Mouse (Mus musculus) layer of hippocampus, adult 9-11 months (tissue): ENCODE data around the gene Cirbp.

Experiments used
- DNase-seq: peaks from one replicate; pipeline ENCODE4 v3.0.0; 2022

Cirbp gene

DNA sequence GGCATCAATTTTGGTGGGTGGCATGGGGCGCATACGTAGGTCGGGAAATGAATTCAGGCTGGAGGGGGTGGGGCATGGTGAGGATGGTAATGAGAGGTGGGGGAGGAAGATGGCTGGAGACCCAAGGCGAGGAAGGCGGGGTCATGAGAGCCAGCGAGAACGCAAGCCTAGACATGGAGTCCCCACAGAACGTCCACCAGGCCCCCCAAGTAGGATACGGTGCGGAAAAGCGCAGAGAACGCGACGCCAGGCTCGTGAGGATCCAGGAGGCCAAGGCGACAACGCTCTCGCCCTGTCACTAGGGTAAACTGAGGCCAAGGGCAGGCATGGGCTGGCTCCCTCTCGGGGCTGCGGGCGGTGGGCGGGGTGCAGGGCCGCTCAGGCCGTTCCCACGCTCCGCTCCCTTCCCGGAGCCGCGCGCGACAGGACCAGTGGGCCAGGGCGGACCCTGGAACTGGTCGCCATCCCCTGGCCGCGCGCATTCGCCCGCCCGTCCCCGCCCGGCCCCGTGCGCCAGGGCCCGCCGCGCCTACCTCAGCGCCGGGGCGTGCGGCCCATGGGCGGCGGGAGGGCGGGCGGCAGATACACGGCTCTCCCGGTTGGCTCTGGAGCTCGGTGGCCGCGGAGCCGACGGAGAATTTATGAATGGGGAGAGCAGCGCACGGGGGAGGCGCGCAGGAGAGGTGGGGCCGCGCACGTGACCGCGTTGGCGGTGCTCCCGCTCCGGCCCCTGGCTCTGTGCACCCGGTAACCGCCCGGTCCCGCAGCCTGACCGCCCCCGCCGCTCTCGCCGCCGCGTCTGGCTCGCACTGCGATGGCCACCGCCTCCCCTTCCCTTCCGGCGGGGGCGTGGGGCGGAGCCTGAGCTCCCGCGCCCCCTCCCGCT is 27.0 kb upstream of the Cirbp start, which contains the start of gene Atp5d:
Gene Atp5d, plus strand, starts transcription at position 80 of the 886 bp plus-strand sequence.
- peak; percentile 74 for DNase-seq

DNA sequence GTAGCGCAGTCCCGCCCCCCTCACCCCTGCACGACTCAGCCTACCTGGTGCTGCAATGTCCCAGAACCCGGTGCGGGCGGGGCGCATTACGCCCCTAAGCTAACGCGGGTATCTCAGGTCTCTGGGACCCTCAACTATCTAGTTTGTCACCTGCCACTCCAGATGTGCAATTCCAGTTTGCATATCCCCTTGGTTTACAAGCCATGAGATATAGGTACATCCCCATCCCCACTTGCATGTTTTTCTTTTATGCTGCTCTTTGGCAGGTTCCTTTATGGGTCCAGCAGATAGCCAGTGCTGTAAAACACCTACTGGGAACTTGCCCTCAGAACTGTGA is 26.4 kb upstream of the Cirbp start:
- no peak for DNase-seq

DNA sequence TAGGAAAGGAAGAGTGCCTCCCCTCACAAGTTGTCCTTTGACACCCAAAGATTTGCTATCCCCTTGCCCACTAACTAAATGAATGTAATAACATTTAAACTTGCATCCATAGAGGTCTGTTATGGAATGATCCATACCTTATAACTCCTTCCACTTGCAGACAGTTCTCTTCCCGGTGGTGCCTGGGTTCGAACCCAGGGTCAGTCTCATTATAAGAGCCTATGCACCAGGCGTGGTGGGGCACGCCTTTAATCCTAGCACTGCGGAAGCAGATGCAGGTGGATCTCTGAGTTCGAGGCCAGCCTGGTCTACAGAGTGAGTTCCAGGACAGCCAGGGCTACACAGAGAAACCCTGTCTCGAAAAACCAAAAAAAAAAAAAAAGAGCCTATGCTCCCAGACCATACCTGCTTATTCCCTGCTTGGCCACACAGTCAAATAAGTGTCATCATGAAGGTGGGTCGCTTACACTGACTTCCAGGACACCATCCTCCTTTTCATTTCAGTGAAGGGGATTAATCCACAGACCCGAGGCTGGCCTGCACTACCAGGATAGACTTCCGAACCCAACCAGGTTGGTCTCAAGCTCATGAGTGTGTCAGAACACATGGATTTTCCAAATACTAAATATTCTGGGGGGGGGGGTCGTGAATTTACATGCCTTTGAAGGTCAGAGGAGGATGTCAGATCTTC is 25.7 kb upstream of the Cirbp start:
- no peak for DNase-seq

DNA sequence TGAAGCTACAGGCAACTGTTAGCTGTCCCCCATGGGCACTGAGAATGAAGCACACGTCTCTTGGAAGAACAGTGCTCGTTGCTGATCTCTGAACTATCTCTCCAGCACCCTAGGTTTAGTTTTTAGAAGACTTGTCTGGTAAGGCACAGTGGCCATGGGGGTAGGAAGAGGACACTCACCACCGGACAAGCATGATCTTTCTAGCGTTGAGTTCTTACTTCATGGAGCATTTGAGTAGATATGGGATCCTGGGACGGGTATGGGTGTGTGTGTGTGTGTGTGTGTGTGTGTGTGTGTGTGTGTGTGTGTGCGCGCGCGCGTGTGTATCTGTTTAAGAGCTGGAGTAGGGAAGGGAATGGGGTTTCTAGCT is 25.1 kb upstream of the Cirbp start, which contains the start of gene Cbarp:
Gene Cbarp, minus strand, starts transcription at position 170 of the 370 bp plus-strand sequence.
- no peak for DNase-seq

DNA sequence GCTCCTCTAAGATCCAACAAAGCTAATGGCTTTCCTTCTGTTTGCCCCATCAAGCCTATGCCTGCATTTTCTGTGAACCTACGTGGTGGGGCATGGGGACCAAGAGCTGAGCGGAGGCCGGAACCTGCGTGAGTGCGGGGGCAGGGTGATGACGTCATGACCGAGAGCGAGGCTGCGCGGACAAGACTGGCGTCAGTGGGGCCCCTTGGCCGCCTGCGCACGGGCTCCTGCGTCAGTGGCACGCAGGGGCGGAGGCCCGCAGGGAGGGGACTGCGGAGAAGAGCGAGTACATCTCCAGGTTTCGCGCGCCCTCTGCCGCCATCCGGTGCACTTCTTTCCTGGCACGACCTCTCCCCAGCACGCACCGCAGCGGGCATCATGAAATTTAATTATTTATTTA is 24.5 kb upstream of the Cirbp start:
- peak; percentile 98 for DNase-seq

DNA sequence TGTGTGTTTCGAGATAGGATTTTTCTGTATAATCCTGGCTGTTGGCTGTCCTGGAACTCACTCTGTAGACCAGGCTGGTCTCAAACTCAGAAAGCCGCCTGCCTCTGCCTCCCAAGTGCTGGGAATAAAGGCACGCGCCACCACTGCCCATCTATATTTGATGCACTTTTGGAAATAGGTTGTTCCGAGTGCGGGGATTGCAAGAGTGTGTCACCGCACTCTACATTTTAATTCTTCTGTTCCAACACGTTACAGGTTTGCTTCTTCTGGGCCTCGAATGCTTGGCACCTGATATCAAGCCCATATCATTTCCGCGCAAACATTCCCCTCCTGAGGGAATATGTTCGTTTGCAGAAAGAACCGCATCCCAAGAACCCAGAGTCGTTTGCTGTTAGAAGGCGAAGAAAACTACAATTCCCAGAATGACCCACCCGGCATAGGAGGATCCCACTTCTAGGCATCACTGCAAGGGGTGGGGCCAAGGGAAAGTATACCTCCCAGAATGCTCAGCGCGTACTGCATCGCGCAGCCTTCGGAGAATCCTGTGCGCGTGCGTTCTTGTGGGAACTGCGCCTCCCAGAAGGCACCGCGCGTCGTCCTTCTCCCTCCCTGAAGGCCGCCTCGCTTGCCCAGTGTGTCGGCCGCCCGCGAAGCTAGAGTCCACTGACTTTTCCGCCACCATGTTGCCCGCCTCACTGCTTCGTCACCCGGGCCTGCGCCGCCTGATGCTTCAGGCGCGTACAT is 23.8 kb upstream of the Cirbp start:
- DNase-seq, result peak; percentile 97

DNA sequence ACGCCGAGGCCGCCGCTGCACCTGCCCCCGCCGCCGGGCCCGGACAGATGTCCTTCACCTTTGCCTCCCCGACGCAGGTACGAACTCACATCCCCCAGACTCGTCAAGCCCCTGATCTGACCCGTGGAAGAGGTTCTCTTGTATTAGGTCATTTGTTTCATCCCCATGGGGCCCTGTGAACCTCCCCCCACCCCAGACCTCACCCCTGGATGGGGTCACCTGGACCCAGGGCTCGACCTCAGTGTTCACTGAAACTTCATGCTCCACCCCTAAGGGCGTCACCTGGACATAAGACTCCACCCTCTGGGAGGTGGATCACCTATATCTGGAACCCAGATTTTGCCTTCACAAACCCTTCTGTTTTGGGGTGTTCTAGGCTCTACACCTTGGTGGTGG is 23.3 kb upstream of the Cirbp start:
- no peak for DNase-seq

DNA sequence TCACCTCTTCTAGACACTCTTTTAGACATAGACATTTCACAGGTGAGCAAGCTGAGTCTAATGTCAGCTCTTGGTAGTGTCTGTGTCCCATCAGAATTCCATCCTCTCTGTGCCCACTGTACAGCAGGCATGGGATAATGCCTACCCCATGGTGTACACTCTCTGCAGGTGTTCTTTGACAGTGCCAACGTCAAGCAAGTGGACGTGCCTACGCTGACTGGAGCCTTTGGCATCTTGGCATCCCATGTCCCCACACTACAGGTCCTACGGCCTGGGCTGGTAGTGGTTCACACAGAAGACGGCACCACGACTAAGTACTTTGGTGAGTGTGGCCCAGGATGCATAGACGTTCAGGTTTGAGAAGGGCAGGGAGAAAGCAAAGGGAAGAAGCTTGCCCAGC is 22.1 kb upstream of the Cirbp start:
- DNase-seq, result no peak

DNA sequence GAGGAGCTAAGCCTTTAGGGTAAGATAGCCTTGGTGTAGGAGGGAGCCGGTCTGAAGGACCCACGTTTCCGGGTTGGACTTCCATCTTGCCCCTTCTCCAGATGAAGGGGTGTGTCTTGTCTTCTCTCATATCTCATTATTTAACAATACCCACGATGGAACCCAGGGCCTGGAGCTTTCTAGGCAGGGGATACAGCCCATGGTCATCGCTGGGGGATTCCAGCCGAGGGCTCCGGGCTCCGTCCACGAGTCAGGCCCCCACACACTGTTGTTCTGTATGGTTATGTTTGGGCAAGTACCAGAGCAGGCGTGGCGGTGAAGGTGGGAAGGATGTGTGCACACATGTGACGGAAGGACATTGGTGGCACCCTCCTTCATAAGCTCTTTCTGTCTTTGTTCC is 21.6 kb upstream of the Cirbp start:
- DNase-seq, result peak; percentile 28

DNA sequence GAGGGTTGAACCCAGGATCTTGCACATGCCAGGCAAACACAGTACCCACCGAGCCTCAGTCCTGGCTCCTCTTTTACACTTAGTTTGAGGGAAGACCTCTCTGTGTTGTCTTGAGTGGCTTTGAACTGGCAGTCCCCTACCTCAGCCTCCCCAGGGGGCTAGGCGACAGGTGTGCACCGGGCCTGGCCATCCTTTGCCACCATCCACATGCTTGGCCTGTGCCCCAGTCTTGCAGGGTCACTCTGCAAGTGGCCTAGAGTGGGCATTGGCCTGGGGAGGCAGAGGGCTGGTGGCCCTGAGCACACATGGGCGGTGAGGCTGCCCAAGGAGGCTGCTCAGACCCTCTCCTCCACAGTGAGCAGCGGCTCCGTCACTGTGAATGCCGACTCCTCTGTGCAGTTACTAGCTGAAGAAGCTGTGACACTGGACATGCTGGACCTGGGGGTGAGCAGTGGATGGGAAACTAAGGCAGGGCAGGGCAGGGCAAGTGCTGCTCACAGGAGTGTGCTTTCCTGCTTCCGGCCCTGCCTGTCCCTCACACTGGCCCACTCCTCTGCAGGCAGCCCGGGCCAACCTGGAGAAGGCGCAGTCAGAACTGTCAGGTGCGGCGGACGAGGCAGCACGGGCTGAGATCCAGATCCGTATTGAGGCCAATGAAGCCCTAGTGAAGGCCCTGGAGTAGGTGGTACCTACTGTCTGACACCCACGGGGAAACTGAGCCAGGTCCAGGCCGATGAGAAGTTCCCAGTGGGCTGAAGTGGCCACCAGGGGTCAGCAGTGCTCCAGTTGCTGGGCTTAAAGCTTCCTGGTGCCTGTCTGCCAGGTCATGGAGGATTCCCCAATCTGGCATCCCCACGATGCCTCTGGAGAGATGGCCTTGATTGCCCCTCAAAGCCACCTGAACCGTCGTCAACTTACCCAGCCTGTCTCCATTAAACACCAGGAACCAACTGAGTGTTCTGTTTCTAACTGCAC is 20.6 kb upstream of the Cirbp start:
- peak; percentile 66 for DNase-seq

DNA sequence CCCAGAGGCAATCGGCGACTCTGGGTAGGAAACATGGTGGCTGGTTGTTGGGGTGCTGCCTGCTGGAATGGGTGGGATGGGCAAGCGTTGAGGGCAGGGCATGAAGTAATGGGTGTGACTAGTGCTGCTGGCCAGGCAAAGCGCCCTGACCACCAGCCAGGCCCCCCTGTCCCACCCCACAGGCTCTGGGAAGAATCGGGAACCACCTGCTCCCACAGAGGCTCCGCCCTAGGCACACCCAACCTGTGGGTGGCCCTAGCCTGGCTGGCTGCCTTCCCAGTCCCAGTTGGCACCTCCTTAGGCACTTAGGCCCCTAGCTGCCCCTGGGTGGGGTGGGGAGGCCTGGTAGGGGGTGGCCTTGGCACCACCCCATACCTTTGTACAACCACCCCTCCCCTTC is 19.9 kb upstream of the Cirbp start:
- DNase-seq, result peak; percentile 34

DNA sequence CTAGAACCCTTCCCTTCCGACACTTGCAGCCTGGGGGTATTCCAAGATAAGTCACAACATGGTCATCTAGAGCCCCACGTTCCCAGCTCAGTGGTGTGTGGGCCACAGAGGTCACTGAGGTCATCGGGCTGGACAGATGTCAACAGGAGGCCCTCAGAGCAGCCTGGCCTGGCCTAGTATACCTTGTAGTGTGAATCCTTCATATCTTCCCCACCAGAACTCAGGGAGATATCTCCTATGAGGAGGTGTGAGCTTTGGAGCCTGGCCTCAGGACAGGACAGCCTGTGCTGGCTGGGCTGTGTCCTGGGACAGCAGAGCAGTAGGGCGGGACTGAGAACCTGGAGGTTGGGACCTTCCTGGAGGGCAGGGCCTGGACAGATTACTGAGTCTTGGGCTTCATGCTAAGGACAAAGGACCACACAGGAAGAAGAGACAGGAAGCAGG is 19.2 kb upstream of the Cirbp start:
- DNase-seq, result peak; percentile 49

DNA sequence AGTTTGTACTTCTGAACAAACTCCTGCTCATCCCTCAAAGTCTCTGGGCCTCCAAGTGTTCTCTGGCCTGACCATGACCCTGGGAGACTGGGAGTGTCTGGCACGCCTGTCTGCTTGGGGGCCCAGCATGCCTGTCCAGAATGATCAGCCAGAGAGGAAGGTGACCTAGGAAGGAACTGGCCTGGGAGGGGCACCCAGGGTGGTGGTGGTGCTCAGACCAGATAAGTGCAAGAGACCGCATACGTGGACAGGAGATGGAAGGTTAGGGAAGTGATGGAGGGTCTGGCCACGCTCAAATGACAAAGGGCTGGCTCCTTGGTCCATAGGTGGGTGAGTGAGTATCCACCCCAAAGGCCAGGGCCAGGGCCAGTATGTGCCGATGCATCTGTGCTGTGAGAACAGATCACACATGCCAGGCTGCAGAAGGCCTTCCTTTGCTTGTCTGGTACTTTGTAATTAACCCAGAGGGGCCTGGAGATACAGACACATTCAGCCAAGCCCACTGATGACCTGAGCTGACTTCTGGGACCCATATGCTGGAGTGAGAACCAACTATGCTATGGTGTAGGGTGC is 18.6 kb upstream of the Cirbp start:
- DNase-seq, result peak; percentile 47

DNA sequence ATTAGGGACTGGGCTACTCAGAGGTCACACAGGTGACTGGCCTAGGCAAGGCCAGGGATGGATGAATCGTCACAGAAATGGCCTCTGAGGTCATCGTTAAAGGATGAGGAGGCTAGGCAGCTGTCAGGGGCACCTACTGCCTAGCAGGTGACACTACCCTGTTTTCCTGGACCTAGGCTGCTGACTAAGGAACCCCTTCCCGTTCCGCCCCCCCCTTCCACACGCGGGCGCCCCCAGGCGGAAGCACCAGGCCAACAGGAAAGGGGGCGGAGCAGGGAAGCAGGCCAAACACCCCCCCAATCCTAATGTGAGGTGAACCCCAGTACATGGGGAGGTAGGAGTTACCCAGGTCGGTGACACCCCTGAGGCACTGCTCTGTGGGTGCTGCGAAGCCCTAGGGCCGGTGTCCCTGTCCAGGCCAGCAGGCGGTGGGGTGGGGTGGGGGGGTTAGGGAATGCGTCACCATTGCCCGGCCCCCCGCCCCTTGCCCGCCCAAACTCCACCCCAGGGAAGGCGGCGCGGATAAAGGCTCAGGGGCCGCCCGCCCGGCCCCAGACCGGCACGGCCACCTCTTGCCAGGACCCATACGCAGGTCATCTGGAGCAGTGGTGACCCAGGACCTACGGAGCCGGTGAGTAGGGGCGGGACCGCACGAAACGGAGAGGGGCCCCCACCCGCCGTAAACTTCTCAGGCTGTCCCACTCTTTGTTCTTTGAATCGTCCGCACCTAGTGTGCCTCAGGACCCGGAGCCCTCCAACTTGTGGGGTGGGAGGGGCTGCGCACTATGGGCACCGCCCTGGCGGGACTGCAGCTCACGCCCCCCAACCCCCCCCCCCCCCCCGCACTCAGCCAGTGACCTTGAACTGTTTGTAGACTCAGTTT is 17.8 kb upstream of the Cirbp start, which contains the start of gene Midn:
Gene Midn, plus strand, starts transcription at position 554 of the 883 bp plus-strand sequence.
- peak; percentile 73 for DNase-seq

DNA sequence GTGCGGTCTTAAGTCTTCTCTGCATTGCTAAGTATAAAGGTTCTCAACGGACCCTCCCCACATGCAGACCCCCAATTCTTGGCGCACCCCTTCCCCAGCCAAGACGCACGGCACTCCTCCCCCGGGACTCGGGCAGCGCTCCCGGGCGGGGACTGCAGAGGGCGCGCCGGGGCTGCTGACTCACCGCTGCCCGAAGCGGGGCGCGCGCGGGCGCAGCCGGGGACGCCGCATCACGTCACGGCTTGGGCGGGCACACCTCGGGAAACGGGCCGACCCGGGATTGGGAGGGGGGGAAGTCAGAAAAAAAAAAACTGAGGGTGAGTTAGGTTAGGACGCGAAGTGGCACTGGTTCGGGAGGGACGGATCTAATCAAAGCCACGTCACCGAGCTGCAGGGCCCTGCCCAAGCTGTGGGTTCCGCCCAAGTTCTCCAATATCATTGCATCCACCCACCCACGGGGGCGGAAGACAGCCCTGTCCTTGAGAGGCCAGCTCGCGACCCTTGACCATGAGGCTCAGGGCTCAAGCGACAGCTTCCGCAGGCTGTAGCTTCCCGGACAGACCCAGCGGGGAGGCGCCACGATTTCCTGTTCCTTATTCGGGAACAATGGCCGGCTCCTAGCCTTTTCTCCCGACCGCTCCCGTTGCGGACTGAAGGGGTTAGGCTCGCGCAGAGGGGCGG is 17.0 kb upstream of the Cirbp start:
- peak; percentile 94 for DNase-seq

DNA sequence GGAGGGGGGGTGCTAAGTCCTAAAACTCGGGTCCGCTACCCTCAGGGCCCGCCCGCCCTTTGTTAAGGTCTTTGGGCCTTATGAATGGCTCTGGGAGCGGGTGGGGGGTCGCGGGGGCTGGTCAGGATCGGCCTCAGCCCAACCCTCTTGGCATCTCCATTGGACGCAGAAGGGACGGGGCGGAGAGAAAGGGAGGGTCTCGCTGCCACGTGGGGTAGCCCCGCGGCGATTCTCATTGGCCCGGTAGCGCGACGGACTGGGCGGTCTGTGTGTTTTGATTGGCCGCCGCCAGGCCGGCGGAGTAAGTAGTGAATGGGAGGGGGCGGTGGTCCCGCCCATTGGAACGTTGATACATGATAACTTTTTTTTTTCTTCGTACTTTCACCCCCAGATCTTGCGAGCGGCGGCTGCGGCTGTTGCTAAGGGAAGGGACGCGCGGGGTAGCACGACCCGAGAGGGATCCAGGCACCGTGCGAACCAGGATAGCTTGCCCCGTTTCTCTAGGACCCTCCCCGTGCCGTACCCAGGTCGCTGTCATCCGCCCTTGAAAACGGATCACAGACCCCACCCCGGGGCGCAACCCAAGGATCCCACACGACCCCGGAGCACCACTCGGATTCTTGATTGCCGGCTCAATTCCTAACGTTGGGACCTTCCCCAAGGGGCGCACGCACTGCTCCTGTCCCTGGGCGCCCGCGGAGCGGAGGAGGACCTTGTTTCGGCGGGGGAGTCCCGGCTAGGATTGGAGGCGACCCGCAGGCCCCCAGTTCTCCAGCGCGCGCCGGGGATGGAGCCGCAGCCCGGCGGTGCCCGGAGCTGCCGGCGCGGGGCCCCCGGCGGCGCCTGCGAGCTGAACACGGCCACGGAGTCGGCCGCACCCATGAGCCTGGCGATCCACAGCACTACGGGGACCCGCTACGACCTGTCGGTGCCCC is 16.2 kb upstream of the Cirbp start:
- peak; percentile 99 for DNase-seq

DNA sequence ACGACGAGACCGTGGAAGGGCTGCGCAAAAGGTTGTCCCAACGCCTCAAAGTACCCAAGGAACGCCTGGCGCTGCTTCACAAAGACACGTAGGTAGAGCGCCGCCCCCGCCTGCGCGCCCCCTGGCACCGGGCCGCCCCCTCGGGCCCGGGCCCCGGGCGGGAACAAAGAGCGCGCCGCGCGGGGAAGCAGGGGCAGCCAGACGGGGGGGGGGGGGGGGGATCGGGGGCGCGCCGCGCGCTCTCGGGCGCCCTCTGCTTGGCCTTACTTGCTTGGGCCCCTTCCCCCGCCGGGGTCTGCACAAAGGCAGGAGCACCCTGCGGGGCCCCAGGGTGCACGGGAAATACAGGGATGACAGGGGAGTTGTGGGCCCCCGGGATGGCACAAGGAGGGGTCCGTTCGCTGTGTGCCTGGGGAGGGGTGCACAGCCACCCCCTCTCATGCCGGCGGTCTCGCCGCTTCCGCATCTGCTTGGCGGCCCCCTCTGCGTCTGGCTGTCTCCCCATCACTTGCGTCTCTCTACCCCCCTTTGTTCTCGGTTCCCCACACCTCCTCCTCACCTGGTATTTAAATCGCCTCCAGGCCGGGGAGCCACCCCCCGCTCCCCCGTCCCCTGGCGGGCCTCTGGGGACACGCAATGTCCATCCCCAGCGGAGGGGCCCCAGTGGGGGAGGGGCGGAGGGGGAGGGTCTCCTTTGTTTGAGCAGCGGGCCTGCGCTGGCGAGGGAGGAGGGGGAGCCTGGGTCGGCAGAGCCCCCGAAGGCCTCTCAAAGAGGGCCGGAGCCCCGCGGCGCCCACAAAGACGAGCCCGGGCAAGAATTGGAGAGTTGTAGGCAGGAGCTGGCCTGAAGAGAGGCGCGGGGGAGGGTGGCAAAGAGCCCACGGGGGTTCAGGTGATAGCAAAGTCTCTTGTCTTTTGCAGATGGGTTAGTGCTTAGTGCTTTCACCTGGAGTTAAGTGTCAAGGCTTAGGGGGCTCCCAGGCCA is 15.3 kb upstream of the Cirbp start:
- DNase-seq, result peak; percentile 65
